Mouse (Mus musculus) forebrain, embryonic 12.5 days (tissue): Measurements from ENCODE around the gene Rbp1. TPM values are rescaled to one million over a fixed set of nuclear protein-coding genes. Genes with fewer than 3 reads are reported as not detected.

ENCODE experiments used
- ATAC-seq: fragments of 200-750 bp; cut with Nextera tagmentation; 2 replicates; pipeline ENCODE4 v1.8.0; 2017; ENCODE audit warnings: moderate TSS enrichment; ENCODE audit not compliant: low FRiP score
- H3K27ac ChIP-seq: fragments of 300-500 bp; sonication (generic); 2 replicates; pipeline ENCODE4 v1.5.1; 2016; ENCODE audit warnings: mild to moderate bottlenecking
- H3K27me3 ChIP-seq: fragments of 300-500 bp; sonication (generic); 2 replicates; pipeline ENCODE4 v1.6.1; 2016; ENCODE audit warnings: mild to moderate bottlenecking
- H3K36me3 ChIP-seq: fragments of 300-500 bp; sonication (generic); replicated peaks from 2 replicates; pipeline ENCODE4 v1.6.1; 2016; ENCODE audit warnings: mild to moderate bottlenecking
- H3K4me1 ChIP-seq: fragments of 300-500 bp; sonication (generic); 2 replicates; pipeline ENCODE4 v1.6.1; 2016
- H3K4me2 ChIP-seq: fragments of 300-500 bp; sonication (generic); 2 replicates; pipeline ENCODE4 v1.6.1; 2016; ENCODE audit warnings: mild to moderate bottlenecking, moderate library complexity
- H3K4me3 ChIP-seq: fragments of 300-500 bp; sonication (generic); replicated peaks from 2 replicates; pipeline ENCODE4 v1.5.1; 2016; ENCODE audit warnings: mild to moderate bottlenecking
- H3K9ac ChIP-seq: fragments of 300-500 bp; sonication (generic); 2 replicates; pipeline ENCODE4 v1.6.1; 2016; ENCODE audit warnings: mild to moderate bottlenecking
- H3K9me3 ChIP-seq: fragments of 300-500 bp; sonication (generic); 2 replicates; pipeline ENCODE4 v1.6.1; 2016
- WGBS: fragments of 180-500 bp; shearing (Covaris S2); methylation state at CpG from one replicate; pipeline ENCODE4 v1.1.7; 2016; 5-methylcytosine and 5-hydroxymethylcytosine counted together
- polyA plus RNA-seq: library from polyadenylated mRNA; unstranded; fragments of >200 nt; fragmentation: Nextera tagmentation; extraction: Ambion mirVana; gene quantifications from 2 replicates; pipeline ENCODE4 v1.2.1, GENCODE M21; 2016

Gene Rbp1
- polyA plus RNA-seq, 1 experiment from 2014 or later = 42.9 TPM

GRCm38 (mm10) chr9:98401611-98402010, 21.1 kb upstream of the Rbp1 start:
- no peak overlapping the region for H3K27ac ChIP-seq
- H3K36me3 ChIP-seq = no peaks in the 10 kb centered on the region
- H3K27me3 ChIP-seq = no peaks in the 10 kb centered on the region
- no peaks in the 10 kb centered on the region for H3K9me3 ChIP-seq
- no peak overlapping the region for H3K4me2 ChIP-seq
- H3K9ac ChIP-seq = no peak overlapping the region
- no peak for ATAC-seq
- WGBS = 91% methylated on average over 5 of the region's 5 CpGs
- no peak overlapping the region for H3K4me3 ChIP-seq
- peaks cover 5% of the 10 kb centered on the region; the same call in 1 of the 2 replicates for H3K4me1 ChIP-seq

- no peak; the same call in 1 of the 2 replicates for ATAC-seq
- Histone ChIP-seq H3K9ac (no peak overlapping the region), H3K36me3 (no peaks in the 10 kb centered on the region), H3K9me3 (no peaks in the 10 kb centered on the region), H3K4me3 (no peak overlapping the region), H3K27ac (no peak overlapping the region), H3K4me1 (no peaks in the 10 kb centered on the region), H3K27me3 (no peaks in the 10 kb centered on the region), H3K4me2 (no peak overlapping the region)
- WGBS = 69% methylated on average over 12 of the region's 12 CpGs
These were observed 15.0 kb upstream of the Rbp1 start for GRCm38 (mm10) chr9:98407771-98408170.

GRCm38 (mm10) chr9:98409137-98409536, 13.6 kb upstream of the Rbp1 start:
- H3K4me3 ChIP-seq = no peak overlapping the region
- H3K4me2 ChIP-seq = no peak overlapping the region
- no peaks in the 10 kb centered on the region for H3K9me3 ChIP-seq
- no peaks in the 10 kb centered on the region for H3K27me3 ChIP-seq
- no peak overlapping the region for H3K27ac ChIP-seq
- H3K36me3 ChIP-seq = no peaks in the 10 kb centered on the region
- H3K4me1 ChIP-seq = no peaks in the 10 kb centered on the region
- WGBS = 28% methylated on average over 3 of the region's 3 CpGs
- ATAC-seq = no peak
- no peak overlapping the region for H3K9ac ChIP-seq

- 89% methylated on average over 4 of the region's 4 CpGs for WGBS
- Histone ChIP-seq H3K27ac (no peak overlapping the region), H3K4me3 (no peak overlapping the region), H3K36me3 (no peaks in the 10 kb centered on the region), H3K4me2 (no peak overlapping the region), H3K9ac (no peak overlapping the region), H3K9me3 (no peaks in the 10 kb centered on the region), H3K4me1 (no peaks in the 10 kb centered on the region), H3K27me3 (0 out of 2 replicates have a peak, but pooled peaks cover 12% of the 10 kb centered on the region)
- no peak for ATAC-seq
These were observed 7.3 kb upstream of the Rbp1 start for GRCm38 (mm10) chr9:98415427-98415826.

GRCm38 (mm10) chr9:98417919-98418318, 4.8 kb upstream of the Rbp1 start:
- peaks cover 29% of the 10 kb centered on the region for H3K27me3 ChIP-seq
- H3K9me3 ChIP-seq = no peaks in the 10 kb centered on the region
- no peaks in the 10 kb centered on the region for H3K36me3 ChIP-seq
- H3K9ac ChIP-seq = no peak overlapping the region
- H3K4me3 ChIP-seq = no peak overlapping the region
- no peaks in the 10 kb centered on the region for H3K4me1 ChIP-seq
- WGBS = 47% methylated on average over 7 of the region's 7 CpGs
- no peak for ATAC-seq
- H3K27ac ChIP-seq = no peak overlapping the region
- no peak overlapping the region for H3K4me2 ChIP-seq

GRCm38 (mm10) chr9:98418346-98418745, 4.4 kb upstream of the Rbp1 start:
- H3K27me3 ChIP-seq = peaks cover 33% of the 10 kb centered on the region
- no peak overlapping the region for H3K4me2 ChIP-seq
- no peak overlapping the region for H3K9ac ChIP-seq
- H3K4me1 ChIP-seq = no peaks in the 10 kb centered on the region
- H3K27ac ChIP-seq = no peak overlapping the region
- no peak for ATAC-seq
- H3K4me3 ChIP-seq = no peak overlapping the region
- 88% methylated on average over 3 of the region's 3 CpGs for WGBS
- no peaks in the 10 kb centered on the region for H3K9me3 ChIP-seq
- H3K36me3 ChIP-seq = no peaks in the 10 kb centered on the region

GRCm38 (mm10) chr9:98420666-98421065, 2.1 kb upstream of the Rbp1 start:
- Histone ChIP-seq H3K4me1 (peaks cover 18% of the 10 kb centered on the region; the same call in 1 of the 2 replicates), H3K27me3 (peaks cover 52% of the 10 kb centered on the region), H3K4me2 (no peak overlapping the region), H3K36me3 (no peaks in the 10 kb centered on the region), H3K27ac (no peak overlapping the region), H3K9ac (no peak overlapping the region), H3K9me3 (no peaks in the 10 kb centered on the region), H3K4me3 (no peak overlapping the region)
- no peak for ATAC-seq
- 69% methylated on average over 1 of the region's 1 CpGs for WGBS

- Histone ChIP-seq H3K9ac (no peak overlapping the region), H3K4me3 (no peak overlapping the region), H3K27me3 (peaks cover 63% of the 10 kb centered on the region), H3K4me1 (peaks cover 28% of the 10 kb centered on the region), H3K36me3 (no peaks in the 10 kb centered on the region), H3K27ac (no peak overlapping the region), H3K9me3 (no peaks in the 10 kb centered on the region), H3K4me2 (no peak overlapping the region)
- no peak for ATAC-seq
- 44% methylated on average over 3 of the region's 3 CpGs for WGBS
These were observed 858 bp upstream of the Rbp1 start for GRCm38 (mm10) chr9:98421903-98422302.

GRCm38 (mm10) chr9:98423691-98424090, 930 bp downstream of the Rbp1 start:
- Histone ChIP-seq H3K36me3 (no peaks in the 10 kb centered on the region), H3K4me1 (peaks cover 37% of the 10 kb centered on the region), H3K27me3 (peaks cover 67% of the 10 kb centered on the region), H3K27ac (no peak overlapping the region), H3K9me3 (no peaks in the 10 kb centered on the region), H3K4me3 (no peak overlapping the region), H3K9ac (no peak overlapping the region), H3K4me2 (no peak overlapping the region)
- WGBS = 13% methylated on average over 4 of the region's 4 CpGs
- no peak for ATAC-seq

- peak overlapping the region; percentile 57 for H3K9ac ChIP-seq
- no peaks in the 10 kb centered on the region for H3K9me3 ChIP-seq
- ATAC-seq = peak; percentile 7; the same call in 1 of the 2 replicates
- whole genome bisulfite sequencing = 2% methylated on average over 8 of the region's 8 CpGs
- H3K36me3 ChIP-seq = no peaks in the 10 kb centered on the region
- H3K27ac ChIP-seq = no peak overlapping the region
- H3K4me3 ChIP-seq = peak overlapping the region; percentile 54
- peak overlapping the region; percentile 72 for H3K4me2 ChIP-seq
- peaks cover 38% of the 10 kb centered on the region for H3K4me1 ChIP-seq
- H3K27me3 ChIP-seq = peaks cover 66% of the 10 kb centered on the region
These were observed 1.5 kb downstream of the Rbp1 start for GRCm38 (mm10) chr9:98424291-98424690.

- no peak overlapping the region for H3K27ac ChIP-seq
- 2% methylated on average over 42 of the region's 42 CpGs for WGBS
- peak overlapping the region; percentile 54 for H3K4me3 ChIP-seq
- peak; percentile 50 for ATAC-seq
- H3K4me2 ChIP-seq = peak overlapping the region; percentile 72
- H3K9ac ChIP-seq = peak overlapping the region; percentile 57
- H3K36me3 ChIP-seq = no peaks in the 10 kb centered on the region
- H3K27me3 ChIP-seq = peaks cover 68% of the 10 kb centered on the region
- H3K9me3 ChIP-seq = no peaks in the 10 kb centered on the region
- peaks cover 43% of the 10 kb centered on the region for H3K4me1 ChIP-seq
These were observed 2.0 kb downstream of the Rbp1 start for GRCm38 (mm10) chr9:98424725-98425210.

- Histone ChIP-seq H3K9ac (peak overlapping the region; percentile 57; the same call in 1 of the 2 replicates), H3K36me3 (no peaks in the 10 kb centered on the region), H3K27me3 (peaks cover 65% of the 10 kb centered on the region), H3K4me1 (peaks cover 46% of the 10 kb centered on the region), H3K9me3 (no peaks in the 10 kb centered on the region), H3K4me3 (peak overlapping the region; percentile 54), H3K27ac (no peak overlapping the region), H3K4me2 (peak overlapping the region; percentile 72)
- 9% methylated on average over 19 of the region's 19 CpGs for WGBS
- ATAC-seq = peak; percentile 7; the same call in 1 of the 2 replicates
These were observed 2.7 kb downstream of the Rbp1 start for GRCm38 (mm10) chr9:98425351-98425880.

GRCm38 (mm10) chr9:98427906-98428517, 5.3 kb downstream of the Rbp1 start:
- no peak overlapping the region for H3K9ac ChIP-seq
- WGBS = 77% methylated on average over 4 of the region's 4 CpGs
- H3K4me2 ChIP-seq = 0 out of 2 replicates have a peak overlapping the region, but pooled peaks have one; percentile 10
- no peak overlapping the region for H3K4me3 ChIP-seq
- no peaks in the 10 kb centered on the region for H3K36me3 ChIP-seq
- H3K27me3 ChIP-seq = peaks cover 65% of the 10 kb centered on the region
- H3K27ac ChIP-seq = no peak overlapping the region
- peaks cover 49% of the 10 kb centered on the region for H3K4me1 ChIP-seq
- ATAC-seq = no peak
- no peaks in the 10 kb centered on the region for H3K9me3 ChIP-seq
